Mouse (Mus musculus) liver, postnatal 0 days (tissue): Measurements from ENCODE around the gene Tcf7l2. TPM values are rescaled to one million over a fixed set of nuclear protein-coding genes. Genes with fewer than 3 reads are reported as not detected.

Source experiments
- ATAC-seq: fragments of 200-750 bp; cut with Nextera tagmentation; 2 replicates; pipeline ENCODE4 v1.8.0; 2017; ENCODE audit warnings: mild to moderate bottlenecking, moderate library complexity
- DNase-seq: peaks from one replicate; pipeline ENCODE4 v3.0.0-alpha.2; 2016
- H3K27ac ChIP-seq: fragments of 300-500 bp; sonication (generic); 2 replicates; pipeline ENCODE4 v1.5.1; 2014; ENCODE audit warnings: antibody characterized with exemption, moderate library complexity, mild to moderate bottlenecking, low read depth
- H3K27me3 ChIP-seq: fragments of 300-500 bp; sonication (generic); 2 replicates; pipeline ENCODE4 v1.6.1; 2014; ENCODE audit warnings: low read length, control low read depth, mixed read lengths; ENCODE audit not compliant: insufficient read depth
- H3K36me3 ChIP-seq: fragments of 300-500 bp; sonication (generic); replicated peaks from 2 replicates; pipeline ENCODE4 v1.6.1; 2014; ENCODE audit warnings: mild to moderate bottlenecking, control low read depth, low read length, moderate library complexity, mixed read lengths; ENCODE audit not compliant: insufficient read depth
- H3K4me1 ChIP-seq: fragments of 300-500 bp; sonication (generic); 2 replicates; pipeline ENCODE4 v1.6.1; 2014; ENCODE audit warnings: antibody characterized with exemption, mild to moderate bottlenecking, control low read depth; ENCODE audit not compliant: insufficient read depth
- H3K4me2 ChIP-seq: fragments of 300-500 bp; sonication (generic); 2 replicates; pipeline ENCODE4 v1.6.1; 2014; ENCODE audit warnings: low read depth, mild to moderate bottlenecking, low read length, moderate library complexity, mixed read lengths
- H3K4me3 ChIP-seq: fragments of 300-500 bp; sonication (generic); 2 replicates; pipeline ENCODE4 v1.5.1; 2014; ENCODE audit warnings: low read depth, low read length
- H3K9ac ChIP-seq: fragments of 300-500 bp; sonication (generic); replicated peaks from 2 replicates; pipeline ENCODE4 v1.6.1; 2014; ENCODE audit warnings: mild to moderate bottlenecking, moderate library complexity
- H3K9me3 ChIP-seq: fragments of 300-500 bp; sonication (generic); 2 replicates; pipeline ENCODE4 v1.6.1; 2016; ENCODE audit warnings: mild to moderate bottlenecking, control low read depth, low read length, mixed read lengths
- CTCF ChIP-seq: sonication (generic); IDR thresholded peaks from 2 replicates; pipeline ENCODE4 v1.5.1; 2016; ENCODE audit warnings: antibody characterized with exemption, low read depth
- EP300 ChIP-seq: IDR thresholded peaks from 2 replicates; pipeline ENCODE4 v1.6.1; 2016; ENCODE audit warnings: antibody characterized with exemption, low read depth, mild to moderate bottlenecking
- WGBS: fragments of 180-500 bp; shearing (Covaris S2); extraction: QIAGEN DNeasy Blood & Tissue Kit; methylation state at CpG from one replicate; pipeline ENCODE4 v1.1.7; 2014; ENCODE audit not compliant: insufficient replicate concordance; 5-methylcytosine and 5-hydroxymethylcytosine counted together
- polyA plus RNA-seq: library from polyadenylated mRNA; unstranded; fragments of >200 nt; fragmentation: Nextera tagmentation; extraction: Ambion mirVana; gene quantifications from 2 replicates; pipeline ENCODE4 v1.2.1, GENCODE M21; 2015

Gene Tcf7l2
- polyA plus RNA-seq, 1 experiment from 2014 or later, result 21.6 TPM

GRCm38 (mm10) chr19:55931642-55932041 is 190.0 kb downstream of the Tcf7l2 start:
- H3K9ac ChIP-seq, result no peak overlapping the region
- H3K27ac ChIP-seq, result no peak overlapping the region
- H3K4me1 ChIP-seq, result peaks cover 14% of the 10 kb centered on the region
- DNase-seq (no peak), ATAC-seq (no peak)
- peaks cover 23% of the 10 kb centered on the region; the same call in 1 of the 2 replicates for H3K36me3 ChIP-seq
- no peak overlapping the region for H3K4me2 ChIP-seq
- TF ChIP-seq CTCF (no peak), EP300 (no peak)
- H3K4me3 ChIP-seq, result no peak overlapping the region
- 95% methylated on average over 17 of the region's 17 CpGs for WGBS
- no peaks in the 10 kb centered on the region for H3K9me3 ChIP-seq
- no peaks in the 10 kb centered on the region for H3K27me3 ChIP-seq

GRCm38 (mm10) chr19:55933947-55934729 is 192.5 kb downstream of the Tcf7l2 start:
- 80% methylated on average over 7 of the region's 7 CpGs for WGBS
- H3K4me1 ChIP-seq, result peaks cover 21% of the 10 kb centered on the region
- no peak for DNase-seq

GRCm38 (mm10) chr19:55934730-55935003 is 193.0 kb downstream of the Tcf7l2 start:
- H3K4me2 ChIP-seq, result no peak overlapping the region
- peaks cover 11% of the 10 kb centered on the region; the same call in 1 of the 2 replicates for H3K36me3 ChIP-seq
- WGBS, result 88% methylated on average over 3 of the region's 3 CpGs
- H3K9me3 ChIP-seq, result no peaks in the 10 kb centered on the region
- TF ChIP-seq EP300 (no peak), CTCF (no peak)
- H3K27ac ChIP-seq, result no peak overlapping the region
- DNase-seq (no peak), ATAC-seq (no peak)
- H3K27me3 ChIP-seq, result no peaks in the 10 kb centered on the region
- H3K4me3 ChIP-seq, result no peak overlapping the region
- peaks cover 27% of the 10 kb centered on the region for H3K4me1 ChIP-seq
- H3K9ac ChIP-seq, result no peak overlapping the region

More at GRCm38 (mm10) chr19:55933947-55934729, 192.5 kb downstream of the Tcf7l2 start:
- no peak overlapping the region for H3K4me2 ChIP-seq
- ATAC-seq, result no peak
- H3K27ac ChIP-seq, result no peak overlapping the region
- no peaks in the 10 kb centered on the region for H3K27me3 ChIP-seq
- H3K4me3 ChIP-seq, result no peak overlapping the region
- TF ChIP-seq EP300 (no peak), CTCF (no peak)
- H3K36me3 ChIP-seq, result peaks cover 11% of the 10 kb centered on the region; the same call in 1 of the 2 replicates
- H3K9ac ChIP-seq, result no peak overlapping the region
- no peaks in the 10 kb centered on the region for H3K9me3 ChIP-seq

DNA sequence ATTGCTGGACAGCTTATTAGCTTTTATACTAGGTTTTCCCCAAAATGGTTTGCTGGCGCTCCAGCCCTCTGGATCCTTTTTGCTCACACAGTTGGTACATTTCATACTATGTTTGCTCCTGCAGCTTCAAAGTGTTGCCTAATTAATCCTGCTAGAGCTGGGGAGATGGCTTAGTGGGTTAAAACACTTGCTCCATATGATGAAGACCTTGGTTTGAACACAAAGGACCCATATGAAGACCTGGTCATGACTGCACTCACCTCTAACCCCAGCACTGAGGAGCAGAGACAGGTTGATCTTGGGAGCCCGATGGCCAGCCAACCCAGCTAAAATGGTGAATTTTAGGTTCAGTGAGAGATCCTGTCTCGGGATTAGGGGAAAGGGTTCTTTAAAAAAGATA is 195.4 kb downstream of the Tcf7l2 start:
- Histone ChIP-seq H3K4me1 (peaks cover 38% of the 10 kb centered on the region), H3K27me3 (no peaks in the 10 kb centered on the region), H3K4me3 (no peak overlapping the region), H3K36me3 (peaks cover 3% of the 10 kb centered on the region; the same call in 1 of the 2 replicates), H3K9me3 (no peaks in the 10 kb centered on the region), H3K9ac (no peak overlapping the region), H3K4me2 (no peak overlapping the region), H3K27ac (no peak overlapping the region)
- DNase-seq, result no peak
- WGBS, result 91% methylated on average over 3 of the region's 3 CpGs
- no peak for TF ChIP-seq EP300
- TF ChIP-seq CTCF, result no peak
- ATAC-seq, result no peak

DNA sequence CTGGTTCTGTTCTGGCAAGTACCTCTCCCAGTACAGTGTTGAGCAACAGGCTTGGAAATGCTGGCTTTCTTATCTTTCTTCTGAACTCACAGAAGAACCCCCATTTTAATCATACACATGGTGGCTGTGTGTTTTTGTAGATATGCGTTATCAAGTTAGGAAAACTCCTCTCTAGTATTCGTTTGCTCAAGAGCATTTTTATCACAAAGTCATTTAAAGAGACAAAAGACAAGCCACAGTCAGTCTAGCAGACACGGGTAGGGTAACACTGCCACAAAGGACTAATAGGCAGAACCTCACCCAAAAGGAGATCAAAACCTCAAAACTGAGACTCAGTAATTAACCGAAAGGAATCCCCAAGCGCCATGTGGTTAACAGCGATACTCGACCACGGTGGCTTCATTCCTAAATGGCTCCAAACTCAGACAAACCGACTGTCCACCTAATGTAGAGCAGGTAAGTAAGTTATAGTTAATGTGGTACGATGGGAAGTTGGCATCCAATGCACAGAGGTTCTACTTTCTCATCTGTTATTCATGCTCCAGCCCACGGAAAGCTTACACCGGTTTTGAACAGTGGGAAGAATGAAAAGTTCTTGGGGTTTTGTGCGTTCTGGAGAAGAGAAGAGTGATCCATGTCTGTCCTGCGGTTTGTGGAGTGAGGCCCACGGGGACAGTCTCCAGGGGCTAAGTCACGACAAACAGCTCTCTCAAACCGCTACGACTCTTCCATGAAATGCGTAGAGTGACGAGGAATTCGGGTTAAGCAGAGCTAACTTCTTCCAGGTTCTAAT is 196.8 kb downstream of the Tcf7l2 start:
- Histone ChIP-seq H3K36me3 (no peaks in the 10 kb centered on the region), H3K27me3 (no peaks in the 10 kb centered on the region), H3K9me3 (no peaks in the 10 kb centered on the region), H3K4me3 (peak overlapping the region; percentile 35; the same call in 1 of the 2 replicates), H3K4me1 (peaks cover 38% of the 10 kb centered on the region), H3K4me2 (peak overlapping the region; percentile 63), H3K27ac (peak overlapping the region; percentile 93), H3K9ac (peak overlapping the region; percentile 53)
- DNase-seq (peak; percentile 17), ATAC-seq (peak; percentile 50)
- WGBS, result 65% methylated on average over 21 of the region's 21 CpGs
- no peak for TF ChIP-seq CTCF
- peak; percentile 99 for TF ChIP-seq EP300

DNA sequence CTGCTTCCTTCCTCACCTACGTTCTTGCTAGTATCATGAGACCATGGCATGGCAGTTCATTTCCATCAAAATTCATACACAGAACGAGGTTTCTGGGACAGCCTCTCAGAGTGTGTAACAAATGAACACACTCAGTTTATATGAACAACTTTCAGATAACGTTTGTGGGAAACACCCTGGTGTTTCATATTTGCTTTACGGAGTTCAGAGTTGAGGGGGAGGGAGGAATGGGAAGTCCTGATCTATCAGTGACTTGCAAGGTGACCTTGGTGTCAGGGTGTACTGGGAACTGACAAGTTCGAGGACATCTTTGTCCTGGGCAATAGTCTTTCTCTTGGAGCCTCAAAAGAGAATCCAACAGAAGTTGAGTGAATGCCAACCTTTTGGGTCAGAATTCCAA is 197.5 kb downstream of the Tcf7l2 start:
- no peaks in the 10 kb centered on the region for H3K9me3 ChIP-seq
- H3K9ac ChIP-seq, result peak overlapping the region; percentile 53
- H3K27me3 ChIP-seq, result no peaks in the 10 kb centered on the region
- peak overlapping the region; percentile 93 for H3K27ac ChIP-seq
- H3K4me2 ChIP-seq, result peak overlapping the region; percentile 63
- no peaks in the 10 kb centered on the region for H3K36me3 ChIP-seq
- whole genome bisulfite sequencing, result 41% methylated on average over 5 of the region's 5 CpGs
- DNase-seq, result peak; percentile 11
- H3K4me3 ChIP-seq, result peak overlapping the region; percentile 35; the same call in 1 of the 2 replicates
- no peak for ATAC-seq
- TF ChIP-seq CTCF, result no peak
- peak; percentile 61 for TF ChIP-seq EP300
- H3K4me1 ChIP-seq, result peaks cover 38% of the 10 kb centered on the region
